Mouse (Mus musculus): ENCODE data around the gene Nsun3. TPM values are rescaled to one million over a fixed set of nuclear protein-coding genes. Genes with fewer than 3 reads are reported as not detected.
A peak's percentile ranks its signal among the peaks of the same experiment; 100 is the strongest.

Nsun3 gene
- polyA plus RNA-seq, 1 experiment = 1.8 TPM

DNA sequence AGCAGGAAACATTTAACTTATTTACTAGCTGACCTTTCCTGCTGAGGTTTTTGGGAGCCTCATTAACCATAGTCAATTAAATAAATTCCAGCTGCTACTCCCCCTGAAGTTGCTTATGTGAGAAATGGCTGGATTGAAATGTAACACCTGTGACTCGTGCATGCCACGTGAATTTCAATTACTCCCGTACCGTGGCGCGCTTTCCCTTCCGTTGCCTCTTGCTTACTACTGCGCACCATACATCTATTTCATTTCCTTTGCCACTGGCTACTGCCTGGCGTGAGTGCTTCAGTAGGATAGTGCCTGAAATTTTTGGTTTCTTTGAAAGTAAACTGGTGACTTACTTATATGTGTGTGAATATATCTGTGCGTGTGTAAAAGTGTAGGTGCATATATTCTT, 8.3 kb downstream of the Nsun3 start:
- Histone ChIP-seq H3K4me3 (ENCODE audit: insufficient read depth, poor library complexity, severe bottlenecking) (no peak overlapping the region), H3K27me3 (ENCODE audit: control insufficient read depth, insufficient read depth, insufficient read length) (no peaks in the 10 kb centered on the region), H3ac (ENCODE audit: control insufficient read depth, insufficient read length, low read depth) (no peak overlapping the region), H3K79me3 (ENCODE audit: low read depth) (no peaks in the 10 kb centered on the region), H3K79me2 (ENCODE audit: control insufficient read depth, insufficient read depth) (no peaks in the 10 kb centered on the region), H3K36me3 (ENCODE audit: control insufficient read depth, insufficient read depth) (peaks cover 13% of the 10 kb centered on the region)
- TF ChIP-seq USF1 (IDR thresholded peaks at IDR 0.05; ENCODE audit: low read depth) (no peak), CEBPB (IDR thresholded peaks at IDR 0.05; ENCODE audit: low read depth) (no peak), FOSL1 (IDR thresholded peaks at IDR 0.05; ENCODE audit: insufficient read depth, low read length, poor library complexity, severe bottlenecking) (no peak), MYOD1 (IDR thresholded peaks at IDR 0.05; ENCODE audit: control insufficient read depth, insufficient read length, low read depth) (no peak), MYOG (IDR thresholded peaks at IDR 0.05; ENCODE audit: control insufficient read depth, extremely low read depth, insufficient read length) (no peak), MAX (IDR thresholded peaks at IDR 0.05) (no peak), CTCF (IDR thresholded peaks at IDR 0.05; ENCODE audit: control insufficient read depth, insufficient read depth, insufficient read length) (no peak)

DNA sequence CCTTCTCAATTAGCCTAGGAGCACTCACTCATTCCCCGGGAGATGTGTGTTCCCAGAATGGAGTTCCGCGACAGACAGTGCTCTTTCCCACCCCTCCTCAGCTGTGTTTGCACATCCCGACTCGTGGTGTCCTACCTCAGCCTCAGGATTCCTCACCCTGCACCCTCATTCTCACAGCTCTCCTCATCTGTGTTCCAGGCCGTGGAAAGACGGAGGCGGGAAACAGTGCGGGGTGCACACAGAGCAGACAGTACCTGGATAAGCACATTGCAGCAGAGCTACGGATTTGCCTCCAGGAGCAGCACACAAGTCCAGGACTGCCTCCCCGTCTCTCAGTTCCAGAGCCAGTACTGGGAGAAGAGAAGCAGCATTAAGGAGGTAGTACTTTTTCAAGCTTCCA, 10.6 kb downstream of the Nsun3 start:
- no peaks in the 10 kb centered on the region for H3K27me3 ChIP-seq (ENCODE audit: control insufficient read depth, insufficient read depth, insufficient read length)
- H3K36me3 ChIP-seq (ENCODE audit: control insufficient read depth, insufficient read depth) = no peaks in the 10 kb centered on the region
- H3K79me3 ChIP-seq (ENCODE audit: low read depth) = no peaks in the 10 kb centered on the region
- no peak for TF ChIP-seq USF1 (IDR thresholded peaks at IDR 0.05; ENCODE audit: low read depth)
- TF ChIP-seq MYOG (IDR thresholded peaks at IDR 0.05; ENCODE audit: control insufficient read depth, extremely low read depth, insufficient read length) = no peak
- TF ChIP-seq CEBPB (IDR thresholded peaks at IDR 0.05; ENCODE audit: low read depth) = no peak
- no peak for TF ChIP-seq MYOD1 (IDR thresholded peaks at IDR 0.05; ENCODE audit: control insufficient read depth, insufficient read length, low read depth)
- no peak for TF ChIP-seq MAX (IDR thresholded peaks at IDR 0.05)
- TF ChIP-seq CTCF (IDR thresholded peaks at IDR 0.05; ENCODE audit: control insufficient read depth, insufficient read depth, insufficient read length) = no peak
- TF ChIP-seq FOSL1 (IDR thresholded peaks at IDR 0.05; ENCODE audit: insufficient read depth, low read length, poor library complexity, severe bottlenecking) = no peak
- no peak overlapping the region for H3K4me3 ChIP-seq (ENCODE audit: insufficient read depth, poor library complexity, severe bottlenecking)
- no peaks in the 10 kb centered on the region for H3K79me2 ChIP-seq (ENCODE audit: control insufficient read depth, insufficient read depth)
- no peak overlapping the region for H3ac ChIP-seq (ENCODE audit: control insufficient read depth, insufficient read length, low read depth)

DNA sequence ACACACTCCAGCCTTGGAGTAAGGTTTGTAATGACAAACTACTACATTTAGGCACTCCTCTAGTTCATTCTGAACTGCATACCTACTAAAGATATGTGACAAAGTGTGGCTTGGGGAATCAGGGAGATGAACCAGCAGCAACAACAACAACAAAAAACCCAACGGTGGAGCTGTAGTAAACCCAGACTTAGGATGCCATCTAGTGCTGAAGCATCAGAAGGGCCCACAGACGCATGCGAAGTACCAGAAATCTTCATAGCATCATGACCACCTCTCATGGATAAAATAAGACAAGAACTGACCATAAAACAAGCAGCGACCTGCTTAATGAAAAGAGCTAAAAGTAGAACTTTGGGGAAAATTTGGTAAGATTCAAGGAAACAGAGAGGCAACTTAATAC, 13.2 kb downstream of the Nsun3 start:
- Histone ChIP-seq H3K27me3 (ENCODE audit: control insufficient read depth, insufficient read depth, insufficient read length) (no peaks in the 10 kb centered on the region), H3K36me3 (ENCODE audit: control insufficient read depth, insufficient read depth) (no peaks in the 10 kb centered on the region), H3ac (ENCODE audit: control insufficient read depth, insufficient read length, low read depth) (no peak overlapping the region), H3K79me3 (ENCODE audit: low read depth) (no peaks in the 10 kb centered on the region), H3K4me3 (ENCODE audit: insufficient read depth, poor library complexity, severe bottlenecking) (no peak overlapping the region), H3K79me2 (ENCODE audit: control insufficient read depth, insufficient read depth) (no peaks in the 10 kb centered on the region)
- TF ChIP-seq USF1 (IDR thresholded peaks at IDR 0.05; ENCODE audit: low read depth) = no peak
- TF ChIP-seq MYOG (IDR thresholded peaks at IDR 0.05; ENCODE audit: control insufficient read depth, extremely low read depth, insufficient read length) = no peak
- TF ChIP-seq FOSL1 (IDR thresholded peaks at IDR 0.05; ENCODE audit: insufficient read depth, low read length, poor library complexity, severe bottlenecking) = no peak
- no peak for TF ChIP-seq CEBPB (IDR thresholded peaks at IDR 0.05; ENCODE audit: low read depth)

DNA sequence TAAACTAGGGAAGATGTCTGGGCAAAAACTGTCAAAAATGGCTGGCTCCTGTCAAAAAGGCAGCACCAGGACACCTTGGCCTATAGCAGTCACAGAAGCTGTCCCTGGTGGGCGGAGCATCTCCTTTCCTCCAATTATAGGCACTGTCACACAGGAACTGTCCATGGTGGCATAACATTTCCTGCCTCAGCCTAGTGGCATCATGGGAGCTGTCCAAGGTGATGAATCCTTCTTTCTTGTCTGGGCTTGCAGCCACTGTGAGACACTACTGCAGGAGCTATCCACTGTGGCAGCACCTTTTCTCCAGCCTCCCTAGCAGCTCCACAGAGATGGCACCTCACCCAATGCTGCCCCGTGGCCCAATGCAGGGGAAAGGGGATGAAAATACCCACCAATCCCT, 28.3 kb downstream of the Nsun3 start:
- TF ChIP-seq MYOG (IDR thresholded peaks at IDR 0.05; ENCODE audit: control insufficient read depth, extremely low read depth, insufficient read length) (no peak), MAX (IDR thresholded peaks at IDR 0.05) (peak; percentile 76), USF1 (IDR thresholded peaks at IDR 0.05; ENCODE audit: low read depth) (no peak)
- H3K36me3 ChIP-seq (ENCODE audit: control insufficient read depth, insufficient read depth) = no peaks in the 10 kb centered on the region
- H3K27me3 ChIP-seq (ENCODE audit: control insufficient read depth, insufficient read depth, insufficient read length) = no peaks in the 10 kb centered on the region
- H3K4me3 ChIP-seq (ENCODE audit: insufficient read depth, poor library complexity, severe bottlenecking) = no peak overlapping the region
- no peak overlapping the region for H3ac ChIP-seq (ENCODE audit: control insufficient read depth, insufficient read length, low read depth)
- H3K79me3 ChIP-seq (ENCODE audit: low read depth) = no peaks in the 10 kb centered on the region
- no peaks in the 10 kb centered on the region for H3K79me2 ChIP-seq (ENCODE audit: control insufficient read depth, insufficient read depth)

DNA sequence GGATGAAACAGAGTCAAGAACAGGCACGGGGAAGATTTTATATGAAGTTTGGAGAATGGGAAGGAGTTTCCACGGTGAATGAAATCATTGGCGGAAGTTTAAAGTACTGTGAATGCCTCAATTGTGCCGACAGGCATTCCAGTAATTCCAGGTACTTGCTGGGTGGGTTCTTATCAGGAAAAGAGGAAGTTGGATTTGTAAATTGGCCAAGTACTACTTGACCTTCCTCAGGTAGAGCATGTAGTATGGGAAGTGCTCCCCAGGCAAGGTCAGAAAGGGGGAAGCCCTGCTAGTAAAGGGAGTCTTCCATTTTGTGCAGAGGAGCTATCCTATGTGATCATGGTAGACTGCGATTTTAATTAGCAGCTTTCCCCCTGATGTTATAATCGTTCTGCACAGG, 31.3 kb downstream of the Nsun3 start:
- TF ChIP-seq CEBPB (IDR thresholded peaks at IDR 0.05; ENCODE audit: low read depth) (no peak), MAX (IDR thresholded peaks at IDR 0.05) (no peak), USF1 (IDR thresholded peaks at IDR 0.05; ENCODE audit: low read depth) (no peak), MYOD1 (IDR thresholded peaks at IDR 0.05; ENCODE audit: control insufficient read depth, insufficient read length, low read depth) (no peak), MYOG (IDR thresholded peaks at IDR 0.05; ENCODE audit: control insufficient read depth, extremely low read depth, insufficient read length) (no peak), CTCF (IDR thresholded peaks at IDR 0.05; ENCODE audit: control insufficient read depth, insufficient read depth, insufficient read length) (no peak), FOSL1 (IDR thresholded peaks at IDR 0.05; ENCODE audit: insufficient read depth, low read length, poor library complexity, severe bottlenecking) (no peak)
- Histone ChIP-seq H3K79me2 (ENCODE audit: control insufficient read depth, insufficient read depth) (no peaks in the 10 kb centered on the region), H3K79me3 (ENCODE audit: low read depth) (no peaks in the 10 kb centered on the region), H3ac (ENCODE audit: control insufficient read depth, insufficient read length, low read depth) (no peak overlapping the region), H3K27me3 (ENCODE audit: control insufficient read depth, insufficient read depth, insufficient read length) (no peaks in the 10 kb centered on the region), H3K36me3 (ENCODE audit: control insufficient read depth, insufficient read depth) (no peaks in the 10 kb centered on the region), H3K4me3 (ENCODE audit: insufficient read depth, poor library complexity, severe bottlenecking) (no peak overlapping the region)

DNA sequence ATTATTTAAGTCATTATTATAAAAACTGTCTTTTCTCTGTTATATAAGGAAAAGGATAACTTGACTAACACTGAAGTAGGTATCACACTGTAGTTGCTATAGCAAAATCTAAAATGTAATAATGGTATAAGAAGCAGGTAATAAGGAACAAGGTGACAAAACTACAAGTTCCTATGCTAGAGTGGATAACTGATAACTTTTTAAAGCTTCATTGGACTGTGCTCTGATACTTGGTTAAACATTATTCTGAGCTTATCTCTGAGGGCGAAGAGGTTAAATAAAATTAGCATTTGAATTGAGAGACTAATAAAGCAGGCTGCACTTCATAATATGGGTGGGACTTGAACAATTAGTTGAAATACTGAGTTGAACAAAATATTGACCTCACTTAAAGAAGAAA, 33.0 kb downstream of the Nsun3 start:
- no peaks in the 10 kb centered on the region for H3K27me3 ChIP-seq (ENCODE audit: control insufficient read depth, insufficient read depth, insufficient read length)
- H3K79me2 ChIP-seq (ENCODE audit: control insufficient read depth, insufficient read depth) = no peaks in the 10 kb centered on the region
- H3K4me3 ChIP-seq (ENCODE audit: insufficient read depth, poor library complexity, severe bottlenecking) = no peak overlapping the region
- TF ChIP-seq MYOD1 (IDR thresholded peaks at IDR 0.05; ENCODE audit: control insufficient read depth, insufficient read length, low read depth) (no peak), FOSL1 (IDR thresholded peaks at IDR 0.05; ENCODE audit: insufficient read depth, low read length, poor library complexity, severe bottlenecking) (no peak), CEBPB (IDR thresholded peaks at IDR 0.05; ENCODE audit: low read depth) (no peak)
- no peaks in the 10 kb centered on the region for H3K79me3 ChIP-seq (ENCODE audit: low read depth)
- no peaks in the 10 kb centered on the region for H3K36me3 ChIP-seq (ENCODE audit: control insufficient read depth, insufficient read depth)
- no peak overlapping the region for H3ac ChIP-seq (ENCODE audit: control insufficient read depth, insufficient read length, low read depth)

Data from C2C12 (cell line).